Mouse (Mus musculus) common myeloid progenitor, adult 5-6 weeks (primary cell): ENCODE measurements around the gene Ifitm10. TPM values are rescaled to one million over a fixed set of nuclear protein-coding genes. Genes with fewer than 3 reads are reported as not detected.
"Not testable (repeated sequence)": the region's sequence is repeated elsewhere in the genome, so short reads cannot be mapped to it uniquely, and the experiment has no call there.

Experiments used
- ATAC-seq: replicated peaks from 2 replicates; pipeline ENCODE4 v1.8.0; 2016; ENCODE audit warnings: low read depth, mild to moderate bottlenecking, moderate TSS enrichment, inconsistent platforms; ENCODE audit not compliant: poor library complexity, severe bottlenecking
- total RNA-seq: library from RNA; stranded (forward); fragments of 200-1000, 187-1606 nt; gene quantifications from 2 replicates; pipeline ENCODE4 v1.2.3, GENCODE M21; 2017

The Ifitm10 gene
- not detected in 2 replicates for total RNA-seq

- no peak for ATAC-seq
Measured at GRCm38 (mm10) chr7:142373641-142374412, at the start of gene Ifitm10. Gene Ifitm10, minus strand, starts transcription at chr7:142373753.

- no peak for ATAC-seq
Measured at GRCm38 (mm10) chr7:142421826-142422225, 48.3 kb upstream of the Ifitm10 start.

- ATAC-seq, result peak; percentile 65
Measured at GRCm38 (mm10) chr7:142419887-142420286, 46.3 kb upstream of the Ifitm10 start.

GRCm38 (mm10) chr7:142418679-142419078 lies 45.1 kb upstream of the Ifitm10 start:
- no peak for ATAC-seq

GRCm38 (mm10) chr7:142418027-142418426 lies 44.5 kb upstream of the Ifitm10 start:
- no peak for ATAC-seq

GRCm38 (mm10) chr7:142416225-142416624 lies 42.7 kb upstream of the Ifitm10 start:
- ATAC-seq, result no peak

- ATAC-seq, result no peak
Measured at GRCm38 (mm10) chr7:142415314-142415713, 41.8 kb upstream of the Ifitm10 start.

GRCm38 (mm10) chr7:142413285-142413684 lies 39.7 kb upstream of the Ifitm10 start:
- no peak for ATAC-seq

GRCm38 (mm10) chr7:142409603-142410002 lies 36.0 kb upstream of the Ifitm10 start:
- no peak for ATAC-seq

- no peak for ATAC-seq
Measured at GRCm38 (mm10) chr7:142408686-142409085, 35.1 kb upstream of the Ifitm10 start.

- ATAC-seq, result 0 out of 2 replicates have a peak, but pooled peaks have one; percentile 51
Measured at GRCm38 (mm10) chr7:142407935-142408334, 34.4 kb upstream of the Ifitm10 start.

- ATAC-seq, result not testable (repeated sequence)
Measured at GRCm38 (mm10) chr7:142405134-142405533, 31.6 kb upstream of the Ifitm10 start.

- peak; percentile 41 for ATAC-seq
Measured at GRCm38 (mm10) chr7:142403591-142403990, 30.0 kb upstream of the Ifitm10 start.

- no peak for ATAC-seq
Measured at GRCm38 (mm10) chr7:142400750-142401142, 27.2 kb upstream of the Ifitm10 start.

- no peak for ATAC-seq
Measured at GRCm38 (mm10) chr7:142400112-142400749, 26.7 kb upstream of the Ifitm10 start.

GRCm38 (mm10) chr7:142399250-142399649 lies 25.7 kb upstream of the Ifitm10 start:
- ATAC-seq, result peak; percentile 62

- peak; percentile 22 for ATAC-seq
Measured at GRCm38 (mm10) chr7:142398052-142398451, 24.5 kb upstream of the Ifitm10 start.

- no peak for ATAC-seq
Measured at GRCm38 (mm10) chr7:142396611-142397010, 23.1 kb upstream of the Ifitm10 start.

GRCm38 (mm10) chr7:142395472-142395871 lies 21.9 kb upstream of the Ifitm10 start:
- ATAC-seq, result no peak

- peak; percentile 28 for ATAC-seq
Measured at GRCm38 (mm10) chr7:142394261-142395190, 21.0 kb upstream of the Ifitm10 start.
